Mouse (Mus musculus) megakaryocyte, adult 5-6 weeks (primary cell): Measurements from ENCODE around the gene Zfp599. TPM values are rescaled to one million over a fixed set of nuclear protein-coding genes. Genes with fewer than 3 reads are reported as not detected.
"Not testable (repeated sequence)": the region's sequence is repeated elsewhere in the genome, so short reads cannot be mapped to it uniquely, and the experiment has no call there.

Source experiments
- ATAC-seq: 2 replicates; pipeline ENCODE4 v1.8.0; 2016; ENCODE audit warnings: mild to moderate bottlenecking, inconsistent platforms; ENCODE audit not compliant: poor library complexity, severe bottlenecking
- total RNA-seq, 2 experiments: library from RNA; stranded (forward) in 1 of 2; stranded (reverse) in 1 of 2; fragments of 153-499, 151-499 nt in 1 of 2; fragments of 221-1000, 200-1000 nt in 1 of 2; gene quantifications; 2 replicates each; pipeline versions ENCODE4 v1.2.3 to v1.2.4; 2015 to 2017

Gene Zfp599
- 0.33 and 0.80 TPM in 2 replicates for total RNA-seq (2015)
- 0.85 and 1.8 TPM in 2 replicates for total RNA-seq (2017)

- ATAC-seq: peak; percentile 92
Measured at GRCm38 (mm10) chr9:22259184-22260091, at the start of gene Zfp599. TSS of gene Zfp599 (minus strand) at chr9:22259895.

DNA sequence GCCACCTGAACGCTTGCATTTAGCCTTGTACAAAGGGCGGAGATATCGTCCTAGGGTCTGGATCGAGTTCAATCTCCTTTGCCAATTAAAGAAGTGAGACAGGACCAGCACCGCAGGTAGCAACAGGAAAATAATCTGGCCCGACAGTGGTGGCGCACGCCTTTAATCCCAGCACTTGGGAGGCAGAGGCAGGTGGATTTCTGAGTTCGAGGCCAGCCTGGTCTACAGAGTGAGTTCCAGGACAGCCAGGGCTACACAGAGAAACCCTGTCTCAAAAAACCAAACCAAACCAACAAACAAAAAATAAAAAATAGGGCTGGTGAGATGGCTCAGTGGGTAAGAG lies 48.2 kb upstream of the Zfp599 start:
- ATAC-seq: peak; percentile 42; the same call in 1 of the 2 replicates

GRCm38 (mm10) chr9:22307156-22307919 lies 47.6 kb upstream of the Zfp599 start, which contains the start of gene Zfp810:
TSS of gene Zfp810 (minus strand) at chr9:22307648.
- ATAC-seq: peak; percentile 100

DNA sequence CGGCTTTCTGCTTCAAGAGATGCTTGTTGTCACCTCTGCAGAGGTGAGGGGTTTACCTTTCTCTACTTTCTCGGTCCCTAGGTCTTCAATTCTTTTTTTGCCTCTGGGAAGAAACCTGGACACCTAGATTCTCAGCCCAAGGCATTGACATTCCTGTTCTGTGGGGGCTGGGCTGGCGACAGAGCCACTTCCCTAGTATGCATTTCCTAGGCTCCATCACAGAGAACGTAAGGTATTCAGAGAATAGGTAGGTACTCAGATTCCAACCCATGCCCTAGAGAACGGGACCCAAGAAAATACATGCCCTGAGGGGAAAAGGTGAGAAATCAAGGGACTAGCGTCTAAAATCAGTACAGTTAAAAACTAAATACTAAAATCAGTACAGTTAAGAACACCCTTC lies 47.0 kb upstream of the Zfp599 start:
- ATAC-seq: no peak

DNA sequence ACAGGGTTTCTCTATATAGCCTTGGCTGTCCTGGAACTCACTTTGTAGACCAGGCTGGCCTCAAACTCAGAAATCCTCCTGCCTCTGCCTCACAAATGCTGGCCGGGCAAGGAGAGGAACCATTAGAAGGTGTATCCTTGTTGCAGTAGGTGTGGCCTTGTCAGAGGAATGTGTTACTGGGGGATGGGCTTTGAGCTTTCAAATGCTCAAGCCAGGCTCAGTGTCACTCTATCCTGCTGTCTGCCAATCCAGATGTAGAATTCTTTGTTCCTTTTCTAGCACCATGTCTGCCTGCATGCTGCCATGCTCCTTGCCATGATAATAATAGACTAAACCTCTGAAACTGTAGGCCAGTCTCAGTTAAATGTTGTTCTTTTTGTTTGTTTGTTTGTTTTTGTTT lies 42.5 kb upstream of the Zfp599 start:
- no peak for ATAC-seq

DNA sequence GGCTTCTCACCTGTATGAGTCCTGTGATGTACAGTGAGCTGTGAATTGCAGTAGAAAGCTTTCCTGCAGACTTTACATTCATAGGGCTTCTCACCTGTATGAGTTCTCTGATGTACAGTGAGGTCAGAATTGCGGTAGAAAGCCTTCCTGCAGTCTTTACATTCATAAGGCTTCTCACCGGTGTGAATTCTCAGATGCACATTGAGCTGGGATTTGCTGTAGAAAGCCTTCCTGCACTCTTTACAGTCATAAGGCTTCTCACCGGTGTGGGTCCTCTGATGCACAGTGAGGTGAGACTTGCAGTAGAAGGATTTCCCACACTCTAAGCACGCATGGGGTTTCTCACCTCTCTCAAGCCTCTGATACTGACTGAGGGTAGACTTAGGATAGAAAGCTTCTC lies 19.0 kb upstream of the Zfp599 start:
- ATAC-seq: no peak

DNA sequence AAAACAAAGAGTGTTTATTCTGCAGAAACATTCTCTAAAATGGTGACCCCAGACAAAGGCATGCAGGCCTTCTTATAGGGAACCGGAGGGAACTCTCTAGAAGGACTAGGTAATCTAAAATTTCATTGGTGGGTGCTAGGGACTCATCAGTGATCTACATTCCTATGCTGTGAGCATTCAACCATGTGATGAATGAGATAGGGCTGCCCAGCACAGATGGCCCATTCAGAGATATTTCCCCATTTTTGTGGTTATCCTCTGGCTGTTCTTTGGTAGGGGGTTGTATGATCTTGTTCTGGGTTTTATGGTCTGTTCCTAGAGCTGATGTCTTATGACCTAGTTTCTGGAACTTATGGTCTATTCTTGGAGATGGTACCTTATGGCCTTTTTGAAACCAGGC lies 9.2 kb upstream of the Zfp599 start:
- ATAC-seq: no peak

DNA sequence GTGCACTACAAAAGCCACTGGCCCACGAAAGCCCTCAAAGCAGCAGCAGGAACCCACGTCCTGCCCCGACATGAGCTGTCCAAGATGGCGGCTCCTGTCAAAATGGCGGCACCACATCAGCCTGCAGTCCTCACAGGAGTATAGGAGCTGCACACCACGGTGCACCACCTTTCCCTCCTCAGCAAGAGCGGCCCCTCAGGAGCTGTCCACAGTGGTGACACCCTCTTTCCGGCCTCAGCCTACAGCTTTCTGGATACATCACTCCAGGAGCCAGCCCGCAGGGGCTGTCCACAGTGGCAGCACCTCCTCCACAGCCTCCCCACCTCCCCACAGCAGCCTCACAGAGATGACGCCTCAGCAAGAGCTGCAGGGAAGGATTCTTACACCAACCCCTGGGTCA lies 2.9 kb upstream of the Zfp599 start:
- no peak for ATAC-seq

- no peak for ATAC-seq
Measured at GRCm38 (mm10) chr9:22261594-22261993, 1.9 kb upstream of the Zfp599 start.

DNA sequence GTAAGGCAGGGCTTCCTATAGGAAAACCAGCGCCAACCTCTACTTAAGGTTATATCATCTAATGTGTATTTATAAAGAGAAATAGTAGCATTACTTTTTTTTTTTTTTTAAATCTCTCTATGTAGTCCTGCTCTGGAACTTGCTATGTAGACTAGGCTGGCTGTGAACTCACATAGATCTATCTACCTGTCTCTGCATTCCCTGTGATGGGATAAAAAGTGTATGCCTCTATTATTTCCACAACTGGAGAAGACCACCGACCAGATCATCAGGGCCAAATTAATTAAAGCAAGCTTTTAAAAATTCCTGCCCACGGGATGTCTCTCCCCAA lies 362 bp upstream of the Zfp599 start:
- ATAC-seq: no peak

- ATAC-seq: no peak
Measured at GRCm38 (mm10) chr9:22258784-22259183, 911 bp downstream of the Zfp599 start.

- ATAC-seq: no peak
Measured at GRCm38 (mm10) chr9:22256579-22256978, 3.1 kb downstream of the Zfp599 start.

DNA sequence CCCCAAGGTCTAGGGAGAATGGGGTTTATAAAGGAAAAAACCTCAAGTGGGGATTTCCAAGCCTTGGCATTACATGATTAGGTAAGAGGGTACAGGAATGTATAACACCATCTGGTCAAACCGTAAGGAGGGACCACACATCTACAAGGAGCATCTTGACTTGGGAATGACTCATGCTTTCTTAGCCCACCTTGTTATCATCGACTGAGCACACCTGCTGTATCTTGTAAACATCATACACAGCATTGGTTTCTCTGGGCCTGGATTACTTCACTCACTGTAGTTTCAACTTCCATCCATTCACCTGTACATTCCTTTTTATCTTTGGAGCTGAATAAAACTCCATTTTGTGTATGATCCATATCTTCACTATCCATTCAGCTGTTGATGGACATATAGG lies 15.5 kb downstream of the Zfp599 start:
- no peak for ATAC-seq

- no peak for ATAC-seq
Measured at GRCm38 (mm10) chr9:22240001-22240400, 19.7 kb downstream of the Zfp599 start.

- ATAC-seq: peak; percentile 36; the same call in 1 of the 2 replicates
Measured at GRCm38 (mm10) chr9:22230556-22230955, 29.1 kb downstream of the Zfp599 start.

GRCm38 (mm10) chr9:22230061-22230460 lies 29.6 kb downstream of the Zfp599 start:
- ATAC-seq: no peak

DNA sequence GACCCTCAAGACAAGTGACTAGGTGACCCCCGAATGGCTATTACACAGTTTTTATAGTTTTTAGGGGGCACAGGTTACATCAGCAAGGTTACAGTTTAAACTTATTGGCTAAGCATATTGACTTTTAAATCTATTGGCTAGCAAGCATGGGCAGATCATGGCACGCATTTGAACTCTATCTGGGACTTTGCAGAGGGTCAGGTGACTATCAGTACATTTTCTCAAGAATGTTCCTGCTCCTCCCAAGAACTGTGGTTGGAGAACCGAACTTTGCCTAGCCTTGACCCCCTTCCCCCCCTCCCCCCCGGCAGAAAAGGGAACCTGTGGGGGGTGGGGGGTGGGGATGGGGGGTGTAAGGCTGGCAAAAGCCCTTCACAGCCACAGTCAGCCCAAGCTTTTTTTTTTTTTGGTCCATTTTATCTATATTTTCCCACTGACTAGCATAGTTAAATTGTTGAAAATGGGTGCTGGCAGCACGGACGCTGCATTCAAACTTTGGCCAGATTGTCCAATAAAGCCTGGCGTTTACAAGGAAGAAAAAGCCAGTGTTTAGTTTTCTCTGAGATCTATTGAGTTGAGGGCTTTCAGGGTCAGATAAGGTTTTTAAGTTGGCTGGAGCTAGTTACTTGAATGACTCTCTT lies 30.2 kb downstream of the Zfp599 start:
- no peak for ATAC-seq

- ATAC-seq: no peak
Measured at GRCm38 (mm10) chr9:22226846-22227245, 32.8 kb downstream of the Zfp599 start.

- ATAC-seq: not testable (repeated sequence)
Measured at GRCm38 (mm10) chr9:22226389-22226673, 33.4 kb downstream of the Zfp599 start.

DNA sequence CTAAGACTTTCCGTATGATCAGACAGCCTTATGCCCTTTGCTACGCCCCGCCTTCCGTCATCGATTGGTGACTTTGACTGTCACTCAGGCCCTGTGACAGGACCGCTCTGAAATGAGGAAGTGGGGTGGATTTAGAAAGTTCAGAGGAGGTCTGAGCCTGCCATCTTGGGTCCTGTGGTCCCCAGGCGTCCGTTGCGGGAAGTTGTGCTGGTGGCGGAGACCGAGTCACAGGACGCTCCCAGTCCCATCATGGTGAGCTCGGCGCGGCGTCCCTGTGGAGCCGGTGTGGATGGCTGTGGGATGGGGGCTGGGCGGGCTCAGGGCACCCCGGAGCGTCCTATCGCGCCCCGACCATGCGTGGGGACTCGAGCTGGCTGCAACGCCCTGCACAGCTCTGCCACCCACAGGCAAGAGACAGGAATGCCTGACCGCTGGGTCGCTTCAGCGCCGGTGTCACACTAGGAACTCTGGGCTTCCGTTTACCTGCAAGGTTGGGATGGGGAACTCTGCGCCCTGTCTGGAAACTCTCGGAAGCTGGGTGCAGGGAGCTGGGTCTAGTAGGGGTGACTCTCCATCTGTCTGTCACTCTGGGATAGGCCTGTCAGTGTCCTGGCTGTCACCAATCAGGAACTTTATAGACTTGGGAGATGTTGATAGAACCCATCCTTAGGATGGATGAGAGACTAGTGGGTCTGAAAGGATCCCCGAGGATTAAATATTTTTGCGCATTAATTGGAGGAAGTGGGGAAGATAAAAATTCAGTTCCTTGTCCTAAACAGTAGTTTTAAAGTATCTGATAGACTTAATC lies 33.9 kb downstream of the Zfp599 start, which contains the start of gene Zfp809:
Gene Zfp809 (plus strand): TSS at position 134 of the 808 bp plus-strand sequence.
- ATAC-seq: peak; percentile 97
